Mouse (Mus musculus) adrenal gland, adult 8-10 months (tissue): Measurements from ENCODE around the gene Kctd3. TPM values are rescaled to one million over a fixed set of nuclear protein-coding genes. Genes with fewer than 3 reads are reported as not detected.
A peak's percentile ranks its signal among the peaks of the same experiment; 100 is the strongest.

Experiments
- DNase-seq: peaks from one replicate; pipeline ENCODE4 v3.0.0; 2022
- total RNA-seq, 4 experiments: library from RNA; stranded (reverse); gene quantifications; 2 replicates each; pipeline ENCODE4 v1.2.4; 2022

Kctd3 gene
- total RNA-seq, 4 experiments from 2014 or later, result 25.9 to 31.7 (median 27.8) TPM

GRCm38 (mm10) chr1:189006826-189007225 lies 815 bp downstream of the Kctd3 start:
- DNase-seq, result no peak

- no peak for DNase-seq
Measured at GRCm38 (mm10) chr1:189006267-189006666, 1.4 kb downstream of the Kctd3 start.

GRCm38 (mm10) chr1:189004774-189005173 lies 2.9 kb downstream of the Kctd3 start:
- no peak for DNase-seq

GRCm38 (mm10) chr1:189001815-189002214 lies 5.8 kb downstream of the Kctd3 start:
- no peak for DNase-seq

- no peak for DNase-seq
Measured at GRCm38 (mm10) chr1:188999981-189000380, 7.7 kb downstream of the Kctd3 start.

GRCm38 (mm10) chr1:188997921-188998320 lies 9.7 kb downstream of the Kctd3 start:
- no peak for DNase-seq

GRCm38 (mm10) chr1:188993218-188993617 lies 14.4 kb downstream of the Kctd3 start:
- no peak for DNase-seq

GRCm38 (mm10) chr1:188980050-188980449 lies 27.6 kb downstream of the Kctd3 start:
- peak; percentile 22 for DNase-seq

GRCm38 (mm10) chr1:188973926-188974325 lies 33.7 kb downstream of the Kctd3 start:
- DNase-seq, result no peak

GRCm38 (mm10) chr1:188973078-188973477 lies 34.6 kb downstream of the Kctd3 start:
- no peak for DNase-seq

GRCm38 (mm10) chr1:188952501-188952900 lies 55.1 kb downstream of the Kctd3 start:
- no peak for DNase-seq

- no peak for DNase-seq
Measured at GRCm38 (mm10) chr1:188951091-188951490, 56.5 kb downstream of the Kctd3 start.

GRCm38 (mm10) chr1:188948276-188948675 lies 59.4 kb downstream of the Kctd3 start:
- no peak for DNase-seq

- no peak for DNase-seq
Measured at GRCm38 (mm10) chr1:188947794-188948193, 59.8 kb downstream of the Kctd3 start.

GRCm38 (mm10) chr1:188946849-188947248 lies 60.8 kb downstream of the Kctd3 start:
- DNase-seq, result no peak

- DNase-seq, result no peak
Measured at GRCm38 (mm10) chr1:188945326-188945725, 62.3 kb downstream of the Kctd3 start.

- DNase-seq, result no peak
Measured at GRCm38 (mm10) chr1:188937246-188937780, 70.3 kb downstream of the Kctd3 start.
